Mouse (Mus musculus): ENCODE results near the gene Pparg. TPM values are rescaled to one million over a fixed set of nuclear protein-coding genes. Genes with fewer than 3 reads are reported as not detected.
A peak's percentile ranks its signal among the peaks of the same experiment; 100 is the strongest.

Gene Pparg
- polyA plus RNA-seq, 1 experiment: 12.6 TPM

- Histone ChIP-seq H3K4me3 (ENCODE audit: insufficient read depth, poor library complexity, severe bottlenecking) (no peak overlapping the region), H3K79me3 (ENCODE audit: low read depth) (no peaks in the 10 kb centered on the region), H3K27me3 (ENCODE audit: control insufficient read depth, insufficient read depth, insufficient read length) (no peaks in the 10 kb centered on the region), H3K36me3 (ENCODE audit: control insufficient read depth, insufficient read depth) (peaks cover 18% of the 10 kb centered on the region), H3ac (ENCODE audit: control insufficient read depth, insufficient read length, low read depth) (no peak overlapping the region), H3K79me2 (ENCODE audit: control insufficient read depth, insufficient read depth) (no peaks in the 10 kb centered on the region)
- TF ChIP-seq MYOD1 (IDR thresholded peaks at IDR 0.05; ENCODE audit: control insufficient read depth, insufficient read length, low read depth) (no peak), CTCF (IDR thresholded peaks at IDR 0.05; ENCODE audit: control insufficient read depth, insufficient read depth, insufficient read length) (no peak), MAX (IDR thresholded peaks at IDR 0.05) (no peak), FOSL1 (IDR thresholded peaks at IDR 0.05; ENCODE audit: insufficient read depth, low read length, poor library complexity, severe bottlenecking) (no peak), MYOG (IDR thresholded peaks at IDR 0.05; ENCODE audit: control insufficient read depth, extremely low read depth, insufficient read length) (no peak), USF1 (IDR thresholded peaks at IDR 0.05; ENCODE audit: low read depth) (no peak), CEBPB (IDR thresholded peaks at IDR 0.05; ENCODE audit: low read depth) (no peak)
These were observed 109.2 kb downstream of the Pparg start for GRCm38 (mm10) chr6:115469666-115470581.

- Histone ChIP-seq H3K79me2 (ENCODE audit: control insufficient read depth, insufficient read depth) (no peaks in the 10 kb centered on the region), H3K4me3 (ENCODE audit: insufficient read depth, poor library complexity, severe bottlenecking) (no peak overlapping the region), H3ac (ENCODE audit: control insufficient read depth, insufficient read length, low read depth) (no peak overlapping the region), H3K79me3 (ENCODE audit: low read depth) (no peaks in the 10 kb centered on the region), H3K27me3 (ENCODE audit: control insufficient read depth, insufficient read depth, insufficient read length) (no peaks in the 10 kb centered on the region), H3K36me3 (ENCODE audit: control insufficient read depth, insufficient read depth) (peaks cover 11% of the 10 kb centered on the region)
- TF ChIP-seq MYOG (IDR thresholded peaks at IDR 0.05; ENCODE audit: control insufficient read depth, extremely low read depth, insufficient read length) (no peak), MYOD1 (IDR thresholded peaks at IDR 0.05; ENCODE audit: control insufficient read depth, insufficient read length, low read depth) (no peak), MAX (IDR thresholded peaks at IDR 0.05) (no peak), CTCF (IDR thresholded peaks at IDR 0.05; ENCODE audit: control insufficient read depth, insufficient read depth, insufficient read length) (no peak), CEBPB (IDR thresholded peaks at IDR 0.05; ENCODE audit: low read depth) (no peak), USF1 (IDR thresholded peaks at IDR 0.05; ENCODE audit: low read depth) (no peak), FOSL1 (IDR thresholded peaks at IDR 0.05; ENCODE audit: insufficient read depth, low read length, poor library complexity, severe bottlenecking) (no peak)
These were observed 111.2 kb downstream of the Pparg start for GRCm38 (mm10) chr6:115471956-115472355.

DNA sequence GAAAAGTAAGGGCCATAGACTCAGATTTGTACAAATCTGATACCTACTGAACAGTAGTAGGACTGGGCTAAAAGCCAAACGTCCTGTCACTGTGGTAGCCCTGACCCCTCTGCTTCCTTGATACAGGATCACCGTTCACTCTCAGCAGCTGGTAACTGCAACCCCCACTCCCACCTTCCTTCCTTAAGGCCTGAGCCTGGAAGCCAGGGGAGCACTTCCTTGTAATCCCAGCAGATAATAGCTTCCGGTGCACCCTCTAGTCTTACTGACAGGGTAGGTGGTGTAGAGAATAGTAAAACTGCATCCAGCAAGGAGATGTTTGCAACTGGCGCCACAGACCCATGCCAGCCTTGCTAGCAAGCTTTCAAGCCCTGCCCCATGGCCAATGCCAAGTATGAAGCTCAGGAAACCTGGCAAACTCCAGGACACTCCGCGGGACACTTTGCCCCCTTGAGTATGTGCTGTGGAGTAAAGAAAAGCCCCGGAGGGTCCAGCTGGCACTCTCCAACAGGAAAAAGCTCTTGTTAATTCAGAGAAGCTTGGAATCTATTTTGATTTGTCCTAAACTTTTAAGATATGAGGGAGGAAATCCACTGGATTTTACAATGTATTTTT is 116.4 kb downstream of the Pparg start:
- H3K79me3 ChIP-seq (ENCODE audit: low read depth): no peaks in the 10 kb centered on the region
- no peaks in the 10 kb centered on the region for H3K27me3 ChIP-seq (ENCODE audit: control insufficient read depth, insufficient read depth, insufficient read length)
- no peak overlapping the region for H3ac ChIP-seq (ENCODE audit: control insufficient read depth, insufficient read length, low read depth)
- no peaks in the 10 kb centered on the region for H3K79me2 ChIP-seq (ENCODE audit: control insufficient read depth, insufficient read depth)
- TF ChIP-seq USF1 (IDR thresholded peaks at IDR 0.05; ENCODE audit: low read depth) (no peak), MAX (IDR thresholded peaks at IDR 0.05) (no peak), MYOG (IDR thresholded peaks at IDR 0.05; ENCODE audit: control insufficient read depth, extremely low read depth, insufficient read length) (no peak), MYOD1 (IDR thresholded peaks at IDR 0.05; ENCODE audit: control insufficient read depth, insufficient read length, low read depth) (no peak), CTCF (IDR thresholded peaks at IDR 0.05; ENCODE audit: control insufficient read depth, insufficient read depth, insufficient read length) (no peak), FOSL1 (IDR thresholded peaks at IDR 0.05; ENCODE audit: insufficient read depth, low read length, poor library complexity, severe bottlenecking) (no peak), CEBPB (IDR thresholded peaks at IDR 0.05; ENCODE audit: low read depth) (no peak)
- peaks cover 5% of the 10 kb centered on the region for H3K36me3 ChIP-seq (ENCODE audit: control insufficient read depth, insufficient read depth)
- no peak overlapping the region for H3K4me3 ChIP-seq (ENCODE audit: insufficient read depth, poor library complexity, severe bottlenecking)

- TF ChIP-seq USF1 (IDR thresholded peaks at IDR 0.05; ENCODE audit: low read depth) (no peak), CEBPB (IDR thresholded peaks at IDR 0.05; ENCODE audit: low read depth) (no peak), FOSL1 (IDR thresholded peaks at IDR 0.05; ENCODE audit: insufficient read depth, low read length, poor library complexity, severe bottlenecking) (no peak), CTCF (IDR thresholded peaks at IDR 0.05; ENCODE audit: control insufficient read depth, insufficient read depth, insufficient read length) (no peak), MYOG (IDR thresholded peaks at IDR 0.05; ENCODE audit: control insufficient read depth, extremely low read depth, insufficient read length) (no peak), MYOD1 (IDR thresholded peaks at IDR 0.05; ENCODE audit: control insufficient read depth, insufficient read length, low read depth) (no peak), MAX (IDR thresholded peaks at IDR 0.05) (no peak)
- Histone ChIP-seq H3K79me3 (ENCODE audit: low read depth) (no peaks in the 10 kb centered on the region), H3K4me3 (ENCODE audit: insufficient read depth, poor library complexity, severe bottlenecking) (no peak overlapping the region), H3K27me3 (ENCODE audit: control insufficient read depth, insufficient read depth, insufficient read length) (no peaks in the 10 kb centered on the region), H3ac (ENCODE audit: control insufficient read depth, insufficient read length, low read depth) (no peak overlapping the region), H3K79me2 (ENCODE audit: control insufficient read depth, insufficient read depth) (no peaks in the 10 kb centered on the region), H3K36me3 (ENCODE audit: control insufficient read depth, insufficient read depth) (no peaks in the 10 kb centered on the region)
These were observed 119.2 kb downstream of the Pparg start for GRCm38 (mm10) chr6:115479963-115480321.

DNA sequence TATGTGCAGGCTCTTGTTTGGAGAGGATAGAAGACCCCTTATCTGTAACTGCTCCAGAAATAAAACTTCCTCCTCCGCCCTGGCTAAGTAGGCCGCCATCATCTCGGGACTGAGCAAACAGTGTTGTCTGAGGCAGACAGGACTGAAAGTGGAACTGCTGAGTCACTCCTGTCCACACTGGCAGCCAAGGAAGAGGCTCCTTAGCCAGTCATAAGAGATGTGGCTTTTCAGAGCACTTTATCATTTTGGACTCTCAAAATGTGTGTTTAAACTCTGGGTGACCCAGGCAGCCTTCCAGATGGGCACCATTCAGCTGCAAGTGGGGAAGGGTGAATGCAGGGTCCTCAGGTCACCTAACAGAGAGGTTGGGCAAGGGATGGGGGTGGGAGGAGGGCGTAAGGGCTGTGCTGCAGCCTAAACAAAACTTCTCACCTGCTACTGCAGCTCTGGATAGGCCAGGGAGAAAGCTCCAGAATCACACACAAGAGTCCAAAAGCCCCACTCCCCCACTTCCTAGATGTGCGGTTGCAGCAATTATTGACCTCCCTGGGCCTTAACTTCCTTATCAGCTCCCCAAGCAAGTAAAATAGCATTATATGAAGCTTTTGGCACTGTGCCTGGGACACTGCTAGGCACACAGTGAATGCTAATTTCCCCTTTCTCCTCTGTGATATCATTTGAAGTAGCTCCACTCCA is 119.7 kb downstream of the Pparg start:
- TF ChIP-seq CTCF (IDR thresholded peaks at IDR 0.05; ENCODE audit: control insufficient read depth, insufficient read depth, insufficient read length) (no peak), FOSL1 (IDR thresholded peaks at IDR 0.05; ENCODE audit: insufficient read depth, low read length, poor library complexity, severe bottlenecking) (peak; percentile 35)
- Histone ChIP-seq H3K79me2 (ENCODE audit: control insufficient read depth, insufficient read depth) (no peaks in the 10 kb centered on the region), H3K4me3 (ENCODE audit: insufficient read depth, poor library complexity, severe bottlenecking) (no peak overlapping the region), H3K27me3 (ENCODE audit: control insufficient read depth, insufficient read depth, insufficient read length) (no peaks in the 10 kb centered on the region), H3K79me3 (ENCODE audit: low read depth) (no peaks in the 10 kb centered on the region), H3K36me3 (ENCODE audit: control insufficient read depth, insufficient read depth) (no peaks in the 10 kb centered on the region), H3ac (ENCODE audit: control insufficient read depth, insufficient read length, low read depth) (no peak overlapping the region)
